Mouse (Mus musculus) stomach, postnatal 0 days (tissue): ENCODE data around the gene Ran.

Experiments
- CTCF ChIP-seq: IDR thresholded peaks from 2 replicates; pipeline ENCODE4 v1.5.1; 2016; ENCODE audit warnings: antibody characterized with exemption, low read depth, mild to moderate bottlenecking, moderate library complexity
- EP300 ChIP-seq: optimal IDR thresholded peaks from 2 replicates; pipeline ENCODE3; 2016; ENCODE audit warnings: antibody characterized with exemption

- TF ChIP-seq CTCF: no peak
- no peak for TF ChIP-seq EP300
Observed at GRCm38 (mm10) chr5:129020731-129021130, 862 bp downstream of the Ran start.
